Mouse (Mus musculus) limb, embryonic 14.5 days (tissue): ENCODE results near the gene Cdk19. TPM values are rescaled to one million over a fixed set of nuclear protein-coding genes. Genes with fewer than 3 reads are reported as not detected.
"Not testable (repeated sequence)": the region's sequence is repeated elsewhere in the genome, so short reads cannot be mapped to it uniquely, and the experiment has no call there.

Source experiments
- ATAC-seq: fragments of 200-750 bp; cut with Nextera tagmentation; 2 replicates; pipeline ENCODE4 v1.8.0; 2017; ENCODE audit warnings: low read depth, moderate number of reproducible peaks, moderate TSS enrichment; ENCODE audit not compliant: low FRiP score
- DNase-seq: peaks from one replicate; pipeline ENCODE4 v3.0.0-alpha.2; 2015; ENCODE audit warnings: low spot score
- H3K27ac ChIP-seq: fragments of 300-500 bp; sonication (generic); replicated peaks from 2 replicates; pipeline ENCODE4 v1.5.1; 2014; ENCODE audit warnings: low read depth, mild to moderate bottlenecking, low read length, moderate library complexity, mixed read lengths
- H3K27me3 ChIP-seq: fragments of 300-500 bp; sonication (generic); 2 replicates; pipeline ENCODE4 v1.6.1; 2014; ENCODE audit warnings: low read length, mixed read lengths; ENCODE audit not compliant: control insufficient read depth, insufficient read depth
- H3K36me3 ChIP-seq: fragments of 300-500 bp; sonication (generic); 2 replicates; pipeline ENCODE4 v1.6.1; 2014; ENCODE audit warnings: mild to moderate bottlenecking, low read length, moderate library complexity, mixed read lengths; ENCODE audit not compliant: control insufficient read depth, insufficient read depth
- H3K4me1 ChIP-seq: fragments of 300-500 bp; sonication (generic); 2 replicates; pipeline ENCODE4 v1.6.1; 2014; ENCODE audit warnings: antibody characterized with exemption, low read length, mixed read lengths; ENCODE audit not compliant: control insufficient read depth, insufficient read depth
- H3K4me2 ChIP-seq: fragments of 300-500 bp; sonication (generic); replicated peaks from 2 replicates; pipeline ENCODE4 v1.6.1; 2014; ENCODE audit warnings: low read depth, mild to moderate bottlenecking, low read length, moderate library complexity; ENCODE audit not compliant: severe bottlenecking
- H3K4me3 ChIP-seq: fragments of 300-500 bp; sonication (generic); replicated peaks from 2 replicates; pipeline ENCODE4 v1.5.1; 2014; ENCODE audit warnings: low read length
- H3K9ac ChIP-seq: fragments of 300-500 bp; sonication (generic); 2 replicates; pipeline ENCODE4 v1.6.1; 2014; ENCODE audit warnings: mild to moderate bottlenecking, low read depth, low read length, moderate library complexity; ENCODE audit not compliant: severe bottlenecking
- H3K9me3 ChIP-seq: fragments of 300-500 bp; sonication (generic); 2 replicates; pipeline ENCODE4 v1.6.1; 2016; ENCODE audit warnings: low read length; ENCODE audit not compliant: control insufficient read depth
- POLR2A ChIP-seq: fragments of 200-500 bp; IDR thresholded peaks from 2 replicates; pipeline ENCODE4 v1.8.0; 2012; ENCODE audit warnings: inconsistent platforms, mild to moderate bottlenecking, moderate library complexity, borderline replicate concordance; ENCODE audit not compliant: insufficient read depth, insufficient read length; ENCODE audit errors: extremely low read depth
- WGBS: fragments of 180-500 bp; shearing (Covaris S2); extraction: QIAGEN DNeasy Blood & Tissue Kit; methylation state at CpG from one replicate; pipeline ENCODE4 v1.1.7; 2014; 5-methylcytosine and 5-hydroxymethylcytosine counted together
- polyA plus RNA-seq, 2 experiments: library from polyadenylated mRNA; depleted of rRNA in 1 of 2; stranded (reverse) in 1 of 2; unstranded in 1 of 2; fragments of >200 nt; fragmentation: Nextera tagmentation in 1 of 2; extraction: Ambion mirVana in 1 of 2; gene quantifications; 2 replicates each; pipeline versions ENCODE4 v1.2.1 to v1.2.3; 2012 to 2014

Gene Cdk19
- polyA plus RNA-seq, 2 experiments, result 12.2 to 13.5 TPM

DNA sequence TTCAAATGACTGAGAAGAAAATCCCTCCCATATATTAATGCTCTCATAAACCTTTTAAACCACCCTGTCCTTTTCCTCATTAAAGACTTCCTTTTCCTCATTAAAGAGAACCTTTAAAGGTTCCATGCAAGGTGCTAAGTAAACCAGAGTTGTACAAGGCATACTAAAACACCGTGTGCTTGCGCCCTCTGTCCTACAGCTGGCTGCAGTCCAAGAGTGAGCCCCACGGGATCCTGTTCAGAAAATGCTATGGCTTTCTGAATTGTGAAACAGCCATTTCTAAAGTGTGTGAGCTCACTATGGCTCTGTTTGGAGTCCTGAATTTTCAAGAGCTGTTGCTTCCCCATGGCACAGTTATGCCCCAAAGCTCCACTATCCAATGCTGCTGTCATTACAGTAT, 191.3 kb downstream of the Cdk19 start:
- no peak for ATAC-seq
- no peak for DNase-seq
- 17% methylated on average over 3 of the region's 3 CpGs for WGBS
- Histone ChIP-seq H3K27ac (no peak overlapping the region), H3K4me3 (no peak overlapping the region), H3K9me3 (no peaks in the 10 kb centered on the region; the same call in 1 of the 2 replicates), H3K27me3 (no peaks in the 10 kb centered on the region), H3K9ac (no peak overlapping the region), H3K36me3 (no peaks in the 10 kb centered on the region), H3K4me1 (peaks cover 10% of the 10 kb centered on the region; the same call in 1 of the 2 replicates), H3K4me2 (no peak overlapping the region)
- no peak for TF ChIP-seq POLR2A

DNA sequence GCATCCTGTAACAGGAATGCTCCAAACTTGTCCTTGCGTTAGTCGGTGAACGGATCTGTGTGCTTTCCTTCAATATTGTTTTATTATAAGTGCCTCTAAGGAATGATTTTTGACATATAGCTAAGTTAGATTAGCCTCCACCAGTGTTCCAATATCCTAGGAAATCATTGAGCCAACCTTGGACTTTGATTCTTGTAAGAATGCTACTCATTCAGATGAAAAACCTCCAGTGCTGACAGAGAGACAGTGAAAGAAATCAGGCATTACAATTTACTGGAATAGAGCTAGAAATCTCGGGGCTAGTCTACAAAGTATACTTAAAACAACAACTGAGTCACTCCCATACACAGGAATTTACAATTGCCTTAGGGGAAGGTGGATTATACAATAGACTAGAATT, 193.2 kb downstream of the Cdk19 start:
- H3K4me2 ChIP-seq, H3K27ac ChIP-seq, H3K9ac ChIP-seq, H3K36me3 ChIP-seq, ATAC-seq, DNase-seq, H3K9me3 ChIP-seq, H3K4me1 ChIP-seq, H3K4me3 ChIP-seq, H3K27me3 ChIP-seq: not testable (repeated sequence)
- WGBS, result 92% methylated on average over 4 of the region's 4 CpGs

Other genes starting within 250 kb of the Cdk19 start
- 5.6 and 7.8 TPM in 2 replicates for gene Slc16a10, start 197.3 kb upstream of the Cdk19 start, polyA plus RNA-seq (2012; rRNA removed)
- gene Slc16a10, start 197.3 kb upstream of the Cdk19 start, polyA plus RNA-seq (2014; fragmentation: Nextera tagmentation; extraction: Ambion mirVana), result 8.7 and 9.6 TPM in 2 replicates
- gene Rpf2, start 92.5 kb upstream of the Cdk19 start, polyA plus RNA-seq (2012; rRNA removed), result 16.8 and 25.0 TPM in 2 replicates
- gene Rpf2, start 92.5 kb upstream of the Cdk19 start, polyA plus RNA-seq (2014; fragmentation: Nextera tagmentation; extraction: Ambion mirVana), result 54.5 TPM in 2 replicates
- 25.2 and 47.9 TPM in 2 replicates for gene Gtf3c6, start 81.5 kb upstream of the Cdk19 start, polyA plus RNA-seq (2012; rRNA removed)
- gene Gtf3c6, start 81.5 kb upstream of the Cdk19 start, polyA plus RNA-seq (2014; fragmentation: Nextera tagmentation; extraction: Ambion mirVana), result 88.6 and 91.4 TPM in 2 replicates
- gene Amd1, start 37.4 kb upstream of the Cdk19 start, polyA plus RNA-seq (2012; rRNA removed), result 51.6 and 58.0 TPM in 2 replicates
- 56.3 and 59.8 TPM in 2 replicates for gene Amd1, start 37.4 kb upstream of the Cdk19 start, polyA plus RNA-seq (2014; fragmentation: Nextera tagmentation; extraction: Ambion mirVana)
- gene Slc22a16, start 230.8 kb downstream of the Cdk19 start, polyA plus RNA-seq (2012; rRNA removed), result 0.04 TPM in 1 of 2 replicates, not detected in the other
- gene Slc22a16, start 230.8 kb downstream of the Cdk19 start, polyA plus RNA-seq (2014; fragmentation: Nextera tagmentation; extraction: Ambion mirVana), result not detected in 2 replicates